Mouse (Mus musculus): ENCODE results near the gene BC049762.

BC049762 gene

GRCm38 (mm10) chr11:51262342-51263285 lies at the start of gene BC049762:
Gene BC049762 (minus strand): TSS chr11:51263046.
- peak; percentile 99 for DNase-seq

DNA sequence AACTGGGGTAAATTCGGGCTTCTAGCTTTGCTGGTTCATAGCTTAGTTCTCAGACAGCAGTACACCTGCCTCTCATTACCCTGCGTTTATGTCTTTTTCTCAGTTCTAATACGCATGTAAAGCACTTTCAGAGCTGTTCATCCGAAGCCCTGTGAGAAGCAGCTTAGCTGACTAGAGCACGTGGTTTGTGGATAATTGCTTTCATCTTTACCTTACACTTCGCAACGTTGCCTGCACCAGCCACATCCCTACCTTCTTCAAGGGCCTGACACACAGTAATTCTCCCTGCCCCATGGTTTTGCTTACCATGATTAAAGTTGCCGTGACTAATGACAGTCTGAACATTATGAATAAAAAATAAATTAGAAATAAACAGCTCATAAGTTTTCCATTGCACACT lies 49.0 kb upstream of the BC049762 start:
- no peak for DNase-seq

GRCm38 (mm10) chr11:51308306-51308705 lies 45.5 kb upstream of the BC049762 start:
- DNase-seq: no peak

DNA sequence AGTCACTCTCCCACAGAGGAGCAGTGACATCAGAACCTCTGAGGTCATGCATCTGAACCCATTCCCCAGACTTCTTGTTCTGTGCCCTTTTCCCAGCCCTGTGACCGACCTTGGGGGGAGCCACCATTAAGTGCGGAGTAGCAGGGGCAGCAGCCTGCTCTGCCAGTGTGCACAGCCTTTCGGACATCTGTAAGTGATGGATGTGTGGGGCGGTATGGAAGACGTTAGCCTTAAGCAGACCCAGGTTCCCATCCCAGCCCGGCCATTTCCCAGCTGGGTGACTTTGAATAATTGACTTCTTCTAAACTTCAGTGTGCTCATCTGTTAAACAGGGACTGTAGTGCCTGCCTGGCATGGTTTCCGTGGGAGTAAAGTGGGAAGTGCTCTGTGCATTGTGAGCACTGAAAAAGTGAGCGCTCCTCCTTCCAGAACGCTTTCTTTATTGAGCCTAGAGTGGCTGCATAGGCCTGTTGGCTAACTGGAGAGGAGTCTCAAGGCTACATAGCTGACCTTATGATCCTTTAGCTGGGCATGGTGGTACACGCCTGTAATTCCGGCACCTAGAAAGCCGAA lies 41.2 kb upstream of the BC049762 start:
- no peak for DNase-seq

GRCm38 (mm10) chr11:51302396-51302795 lies 39.5 kb upstream of the BC049762 start:
- DNase-seq: no peak

DNA sequence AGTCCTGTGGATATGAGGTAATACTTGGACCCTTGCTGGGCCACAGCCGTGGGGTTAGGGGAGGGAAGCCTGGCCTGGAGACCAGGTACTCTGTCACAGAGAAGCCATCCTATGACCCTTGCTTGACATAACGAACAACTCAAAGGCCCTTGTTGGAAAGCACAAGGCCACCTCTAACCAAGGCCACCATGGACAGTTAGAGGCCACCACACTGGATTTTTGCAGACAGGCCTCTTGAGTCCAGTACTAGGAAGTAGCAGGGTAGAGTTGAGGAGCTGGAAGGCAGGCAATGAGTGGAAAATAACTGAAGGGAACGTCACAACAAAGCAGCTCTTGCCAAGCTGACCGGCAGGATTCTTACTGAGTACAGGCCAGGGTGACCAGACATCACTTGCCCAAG lies 35.8 kb upstream of the BC049762 start:
- no peak for DNase-seq

GRCm38 (mm10) chr11:51295742-51296141 lies 32.9 kb upstream of the BC049762 start:
- no peak for DNase-seq

DNA sequence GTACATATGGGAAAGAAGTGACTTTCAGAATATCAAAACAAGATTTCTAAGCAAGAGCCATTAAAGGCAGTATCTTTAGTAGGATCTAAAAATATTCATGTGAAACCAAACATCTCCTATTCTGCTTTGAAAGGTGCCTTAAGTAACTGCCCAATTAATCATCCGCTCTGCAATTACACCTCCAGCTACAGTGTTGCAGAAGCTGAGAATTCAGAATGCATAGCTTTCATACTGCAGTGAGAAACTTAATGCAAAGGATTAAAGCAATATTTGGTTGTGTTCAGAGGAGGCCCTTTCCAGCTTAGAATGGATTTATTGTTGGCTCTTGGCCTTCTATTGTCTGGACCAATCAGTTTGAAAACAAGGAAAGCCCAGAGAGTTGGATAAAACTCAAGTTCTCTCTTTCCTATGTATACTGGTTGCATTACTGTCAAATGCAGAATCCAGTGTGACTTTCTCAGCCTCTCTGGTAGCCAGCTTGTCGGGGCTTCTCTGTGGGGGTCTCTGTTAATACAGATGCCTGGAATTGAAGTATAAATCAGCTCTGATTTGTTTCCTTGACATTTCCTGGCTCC lies 31.2 kb upstream of the BC049762 start:
- DNase-seq: no peak

DNA sequence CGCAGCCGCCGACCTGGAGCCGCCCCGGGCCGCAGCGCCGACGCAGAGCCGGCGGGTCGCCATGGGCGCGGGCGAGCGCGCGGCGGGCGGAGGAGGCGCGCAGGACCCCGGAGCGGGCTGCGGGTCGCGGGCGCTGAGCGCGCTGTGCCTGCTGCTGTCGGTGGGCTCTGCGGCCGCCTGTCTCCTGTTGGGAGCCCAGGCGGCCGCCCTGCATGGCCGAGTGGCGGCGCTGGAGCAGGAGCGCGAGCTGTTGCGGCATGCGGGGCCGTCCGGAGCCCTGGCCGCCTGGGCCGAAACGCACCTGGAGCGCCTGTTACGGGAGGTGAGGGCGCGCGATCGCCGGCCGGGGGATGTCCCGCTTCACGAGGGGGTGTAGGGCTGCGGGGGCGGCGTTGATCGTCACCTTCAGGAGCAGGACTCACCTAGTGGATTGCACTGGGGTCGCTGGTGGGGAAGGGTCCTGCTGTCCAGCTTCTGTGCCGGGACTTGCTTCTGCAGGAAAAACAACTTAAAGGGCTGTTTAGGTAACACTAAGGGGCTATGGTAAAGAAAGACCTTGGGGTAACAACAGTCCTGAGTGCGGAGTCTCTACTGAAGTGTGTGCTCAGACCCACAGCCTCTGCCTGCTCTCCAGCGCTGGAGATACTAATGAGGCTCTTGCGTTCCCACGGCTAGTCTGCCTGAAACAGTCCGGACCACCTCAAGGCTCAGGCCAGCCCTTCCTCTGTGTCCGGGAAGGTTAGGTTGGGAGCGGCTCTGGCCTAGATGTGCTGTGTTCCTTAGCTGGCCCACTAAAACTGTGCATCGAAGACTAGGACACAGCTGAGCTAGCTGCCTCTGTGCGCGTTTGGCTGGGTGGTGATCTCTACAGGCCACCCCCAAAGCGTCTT lies 27.5 kb upstream of the BC049762 start:
- peak; percentile 56 for DNase-seq

DNA sequence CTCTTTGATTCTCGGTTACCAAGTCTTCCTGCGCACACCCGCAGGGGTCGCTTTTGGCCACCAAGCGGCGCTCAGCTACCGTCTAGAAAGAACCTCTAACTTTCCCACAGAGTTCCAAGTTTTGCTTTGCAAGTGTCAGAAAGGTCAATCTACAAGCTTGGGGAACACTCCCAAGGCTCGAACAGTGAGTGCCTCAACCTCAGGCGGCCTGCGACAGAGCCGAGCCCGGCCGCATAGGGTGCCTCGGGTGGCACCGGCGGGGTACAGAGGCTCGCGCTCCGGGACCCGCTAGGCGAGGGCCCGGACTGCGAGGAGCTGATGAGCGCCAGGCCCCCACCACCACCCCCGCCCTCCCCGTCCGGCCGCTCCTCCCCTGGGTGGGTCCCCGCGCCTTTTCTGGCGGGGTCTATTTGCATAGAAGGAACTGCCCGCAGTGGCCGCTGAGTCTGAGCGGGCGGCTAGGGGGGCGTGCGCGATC lies 26.8 kb upstream of the BC049762 start, which contains the start of gene Col23a1:
TSS of gene Col23a1 (plus strand) at position 357 of the 478 bp plus-strand sequence.
- peak; percentile 67 for DNase-seq

DNA sequence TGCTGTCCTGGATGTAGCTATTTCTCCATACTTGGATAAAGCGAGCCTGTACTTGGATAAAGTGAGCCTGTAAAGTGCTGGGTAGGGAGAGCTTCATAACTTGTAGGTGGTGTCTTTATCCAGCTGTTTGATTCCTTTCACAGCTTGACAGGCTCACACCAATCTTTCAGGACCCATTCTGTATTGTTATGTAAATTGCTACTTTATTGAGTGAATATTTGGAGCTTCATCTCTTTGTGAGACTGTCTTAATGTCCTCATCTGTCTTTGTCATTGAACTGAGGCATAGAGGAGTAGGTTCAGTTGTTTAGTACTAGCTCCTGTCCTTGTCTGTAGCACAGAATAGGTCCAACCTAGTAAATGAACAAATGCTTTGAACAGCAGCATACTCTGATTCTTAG lies 11.6 kb upstream of the BC049762 start:
- DNase-seq: no peak

GRCm38 (mm10) chr11:51265326-51265725 lies 2.5 kb upstream of the BC049762 start:
- DNase-seq: peak; percentile 26

- DNase-seq: peak; percentile 30
Measured at GRCm38 (mm10) chr11:51264352-51264751, 1.5 kb upstream of the BC049762 start.

- no peak for DNase-seq
Measured at GRCm38 (mm10) chr11:51263286-51263831, 513 bp upstream of the BC049762 start.

DNA sequence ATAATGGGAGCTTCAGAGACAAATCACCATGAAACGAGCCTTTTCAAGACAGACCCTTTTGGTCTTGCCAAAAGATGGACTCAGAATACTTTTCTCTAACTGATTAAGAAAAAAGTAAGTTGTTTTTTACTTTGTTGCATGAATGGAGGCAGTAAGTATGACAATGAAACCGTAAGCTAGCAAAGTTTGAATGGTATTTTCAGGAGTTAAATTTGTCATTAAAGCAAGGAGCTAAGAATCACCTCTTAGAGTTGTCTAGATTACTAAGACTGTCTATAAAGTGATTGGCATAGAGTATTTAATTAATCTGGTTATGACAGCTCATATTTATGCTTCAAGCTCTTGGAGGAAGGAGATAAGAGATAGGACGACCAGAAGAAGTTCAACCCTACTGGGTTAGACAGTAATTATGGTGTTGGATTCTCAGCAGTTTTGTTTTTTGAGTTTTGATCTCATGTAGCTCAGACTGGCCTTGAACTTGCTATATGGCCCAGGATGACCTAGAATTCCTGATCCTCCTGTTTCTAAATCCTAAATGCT lies 1.1 kb downstream of the BC049762 start, which contains the start of gene Clk4:
TSS of gene Clk4 (plus strand) at position 51 of the 540 bp plus-strand sequence.
- no peak for DNase-seq

DNA sequence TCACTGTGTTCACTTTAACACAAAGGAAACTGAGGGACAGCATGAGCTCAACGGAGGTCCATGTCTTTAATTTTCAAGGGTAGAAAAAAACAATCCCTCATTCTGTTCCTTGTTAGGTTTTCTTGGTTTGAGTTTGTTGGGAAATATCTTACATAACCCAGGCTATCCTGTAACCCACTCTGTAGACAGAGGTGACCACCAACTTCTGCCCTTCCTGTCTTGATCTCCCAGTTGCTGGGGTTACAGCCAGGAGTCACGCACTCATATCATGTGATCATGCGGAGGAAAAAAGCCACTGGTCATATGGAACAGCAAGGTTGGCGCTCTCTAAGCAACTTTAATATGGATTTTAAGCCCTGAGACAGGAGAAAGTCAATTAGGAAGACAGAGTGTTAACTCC lies 5.8 kb downstream of the BC049762 start:
- no peak for DNase-seq

GRCm38 (mm10) chr11:51242897-51243296 lies 19.9 kb downstream of the BC049762 start:
- DNase-seq: no peak

DNA sequence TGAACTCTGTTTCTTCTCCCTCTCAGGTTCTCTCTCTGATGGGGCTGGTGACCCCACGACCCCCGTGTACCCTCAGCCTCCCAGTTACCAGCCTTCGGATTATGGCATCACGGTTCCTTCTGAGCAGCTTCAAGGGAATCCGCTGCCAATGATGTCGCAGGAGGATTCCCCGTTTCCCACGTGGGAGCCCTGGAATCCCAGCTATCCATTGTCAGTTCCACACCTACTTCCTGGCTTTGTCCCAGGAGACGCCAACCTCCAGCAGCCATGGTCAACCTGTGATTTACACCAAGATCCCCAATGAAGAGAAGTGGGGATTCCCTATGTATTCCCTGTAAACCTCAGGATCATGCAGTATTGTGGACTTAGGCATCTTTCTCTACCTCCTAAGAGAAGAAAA lies 28.2 kb downstream of the BC049762 start:
- DNase-seq: no peak

DNA sequence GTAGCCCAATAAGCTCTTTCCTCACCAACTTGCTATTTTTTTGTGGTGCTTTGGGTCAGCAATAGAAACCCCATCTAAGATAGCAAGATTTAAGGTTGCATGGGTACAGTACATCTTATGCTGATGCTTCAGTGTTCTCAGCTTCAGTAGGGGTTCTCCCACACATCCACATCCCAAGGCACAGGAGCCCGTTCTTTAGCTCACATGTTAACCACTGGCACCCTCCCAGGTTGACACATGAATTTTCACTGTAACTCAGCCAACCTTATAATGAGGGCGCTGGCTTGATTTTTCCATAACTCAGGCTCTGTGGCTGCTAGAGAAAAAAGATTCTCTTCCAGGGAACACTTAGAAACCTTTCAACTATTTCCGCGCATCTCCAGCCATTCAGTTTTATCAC lies 35.7 kb downstream of the BC049762 start:
- DNase-seq: no peak

DNA sequence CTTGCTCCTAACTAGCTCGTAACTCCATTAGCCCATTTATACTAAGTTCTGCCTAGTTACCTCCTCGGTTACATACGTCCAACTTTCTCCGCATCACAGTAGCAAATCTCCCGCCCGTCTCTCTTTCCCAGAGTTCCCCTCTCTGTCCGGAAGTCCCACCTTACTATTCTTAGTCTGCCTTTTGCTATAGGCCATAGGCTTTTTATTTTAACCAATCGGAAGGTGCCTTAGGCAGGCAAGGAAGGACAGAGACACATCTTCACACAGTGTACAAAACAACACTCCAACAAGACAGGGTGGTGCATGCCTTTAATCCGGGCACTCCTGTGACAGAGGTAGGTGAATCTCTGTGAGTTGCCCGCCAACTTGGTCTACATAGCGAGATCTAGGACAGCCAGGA lies 42.5 kb downstream of the BC049762 start, which contains the start of gene Gm12569:
TSS of gene Gm12569 (plus strand) at position 166 of the 400 bp plus-strand sequence.
- DNase-seq: no peak

DNA sequence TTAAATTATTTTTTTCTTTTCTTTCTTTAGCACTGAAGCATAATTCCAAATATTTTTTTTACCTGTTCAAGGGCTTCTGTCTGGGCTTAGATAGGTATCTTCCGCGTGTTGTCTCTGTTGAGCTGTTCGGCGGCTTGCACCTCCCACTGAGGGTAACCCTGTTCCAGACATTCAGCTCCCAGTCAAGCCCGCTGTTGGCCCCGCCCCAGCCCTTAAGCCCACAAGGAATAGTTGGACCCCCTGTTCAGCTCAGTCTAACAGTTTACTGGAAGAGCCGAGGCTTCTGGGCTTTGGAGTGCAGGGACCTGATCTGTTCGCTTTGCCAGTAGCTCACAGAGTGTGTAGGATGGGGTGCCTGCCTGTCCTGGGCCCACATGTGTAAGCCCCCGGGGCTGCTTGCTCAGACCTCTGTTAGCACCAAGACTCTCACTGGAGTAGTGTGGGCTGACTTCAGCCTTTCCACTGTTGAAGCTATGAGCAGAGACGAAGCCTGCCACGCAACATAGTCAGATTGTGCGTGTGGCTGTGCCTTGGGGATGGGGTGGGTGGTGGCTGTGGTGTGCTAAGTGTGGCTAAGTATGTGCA lies 43.4 kb downstream of the BC049762 start:
- no peak for DNase-seq

Data from thymus, postnatal 4 days (tissue).